Mouse (Mus musculus) bone marrow, adult 2 months (tissue): Measurements from ENCODE around the gene Lrp1.

ENCODE experiments used
- CTCF ChIP-seq: fragments of 200-500 bp; IDR thresholded peaks from 2 replicates; pipeline ENCODE4 v1.5.1; 2011; ENCODE audit warnings: low read length, control low read depth; ENCODE audit not compliant: control insufficient read depth, insufficient read depth
- POLR2A ChIP-seq: fragments of 200-500 bp; IDR thresholded peaks from 2 replicates; pipeline ENCODE4 v1.6.1; 2011; ENCODE audit warnings: low read depth, mild to moderate bottlenecking, control low read depth, low read length, borderline replicate concordance; ENCODE audit not compliant: control insufficient read depth

GRCm38 (mm10) chr10:127615034-127615374 lies 5.9 kb downstream of the Lrp1 start:
- no peak for TF ChIP-seq POLR2A
- no peak for TF ChIP-seq CTCF
